Mouse (Mus musculus) small intestine, adult 2 months (tissue): ENCODE measurements around the gene Swt1.

Source experiments
- CTCF ChIP-seq: fragments of 200-500 bp; IDR thresholded peaks from 2 replicates; pipeline ENCODE4 v1.5.1; 2012; ENCODE audit warnings: low read depth, mild to moderate bottlenecking, control low read depth, inconsistent platforms, low read length, moderate library complexity, mixed read lengths; ENCODE audit not compliant: insufficient replicate concordance, insufficient read length; ENCODE audit errors: extremely low read depth
- POLR2A ChIP-seq: fragments of 200-500 bp; IDR thresholded peaks from 2 replicates; pipeline ENCODE4 v1.6.1; 2012; ENCODE audit warnings: low read depth, mild to moderate bottlenecking, control low read depth, inconsistent platforms, low read length, moderate library complexity

DNA sequence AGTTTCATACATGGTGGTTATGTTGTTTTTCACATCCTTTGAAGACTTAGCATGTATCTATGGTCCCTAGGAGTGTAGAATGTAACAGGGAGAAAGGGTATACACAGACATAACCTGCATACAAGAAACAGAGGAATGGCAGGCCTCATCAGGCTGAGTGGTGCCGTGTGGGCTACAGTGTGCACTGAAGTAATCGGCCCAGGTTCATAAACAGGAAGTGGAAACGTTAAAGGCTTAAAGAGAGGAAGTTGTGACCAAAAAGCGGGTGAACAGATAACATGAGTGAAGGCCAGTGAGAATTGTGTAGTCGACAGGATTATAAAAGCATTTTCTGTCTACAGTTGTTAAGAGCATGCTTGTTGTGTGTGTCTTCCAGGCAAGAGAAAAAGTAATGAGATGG, 28.8 kb upstream of the Swt1 start:
- no peak for TF ChIP-seq CTCF
- no peak for TF ChIP-seq POLR2A
